Mouse (Mus musculus) CH12.LX (cell line): ENCODE results near the gene Gm49380. TPM values are rescaled to one million over a fixed set of nuclear protein-coding genes. Genes with fewer than 3 reads are reported as not detected.

Experiments used
- DNase-seq: peaks from one replicate; pipeline ENCODE4 v3.0.0-alpha.2; 2013; ENCODE audit errors: extremely low read depth
- H3K27ac ChIP-seq: 2 replicates; pipeline ENCODE4 v1.5.1; 2012; ENCODE audit warnings: low read depth, mild to moderate bottlenecking, control low read depth, moderate library complexity; ENCODE audit not compliant: insufficient read depth
- H3K27me3 ChIP-seq: replicated peaks from 2 replicates; pipeline ENCODE3; 2012; ENCODE audit warnings: inconsistent platforms
- H3K36me3 ChIP-seq, 2 experiments: replicated peaks in 1 of 2; 2 replicates each; pipeline versions ENCODE3 to v1.6.1; 2012; ENCODE audit warnings: inconsistent platforms in 1 of 2, low read length in 1 of 2, mild to moderate bottlenecking in 1 of 2, mixed read lengths in 1 of 2, moderate library complexity in 1 of 2; ENCODE audit not compliant: control insufficient read depth in 1 of 2, insufficient read depth in 1 of 2
- H3K4me1 ChIP-seq, 2 experiments: 2 replicates each; pipeline ENCODE4 v1.6.1; 2012; ENCODE audit warnings: inconsistent platforms in 1 of 2, moderate library complexity in 1 of 2; ENCODE audit not compliant: insufficient read depth in 2 of 2, control insufficient read depth in 1 of 2
- H3K4me2 ChIP-seq: 2 replicates; pipeline ENCODE4 v1.6.1; 2012; ENCODE audit warnings: low read depth, mild to moderate bottlenecking, control low read depth; ENCODE audit not compliant: poor library complexity, insufficient read depth, severe bottlenecking
- H3K4me3 ChIP-seq, 3 experiments: fragments of 150-350 bp in 1 of 3; sonication (generic) in 1 of 3; replicated peaks in 1 of 3; 2 replicates each; pipeline versions ENCODE3 to v1.5.1; 2011 to 2012; ENCODE audit warnings: low read depth in 2 of 3, low read length in 2 of 3, mild to moderate bottlenecking in 2 of 3, moderate library complexity in 2 of 3, control low read depth in 1 of 3, improper control_type of control experiment in 1 of 3, inconsistent platforms in 1 of 3, mixed read lengths in 1 of 3; ENCODE audit not compliant: poor library complexity in 1 of 3
- H3K79me2 ChIP-seq: replicated peaks from 2 replicates; pipeline ENCODE4 v1.6.1; 2012; ENCODE audit warnings: mild to moderate bottlenecking, moderate library complexity; ENCODE audit not compliant: control insufficient read depth, poor library complexity, insufficient read depth, severe bottlenecking; ENCODE audit errors: extremely low read depth
- H3K9ac ChIP-seq: 2 replicates; pipeline ENCODE4 v1.6.1; 2012; ENCODE audit warnings: low read depth, mild to moderate bottlenecking, control low read depth, moderate library complexity; ENCODE audit not compliant: insufficient read depth
- H3K9me3 ChIP-seq: replicated peaks from 2 replicates; pipeline ENCODE3; 2012; ENCODE audit warnings: low read length, inconsistent platforms, mixed read lengths
- CHD2 ChIP-seq: IDR thresholded peaks from 2 replicates; pipeline ENCODE4 v1.6.1; 2011; ENCODE audit warnings: low read length, improper control_type of control experiment
- EP300 ChIP-seq: IDR thresholded peaks from 2 replicates; pipeline ENCODE4 v1.6.1; 2011; ENCODE audit warnings: low read length, improper control_type of control experiment
- ETS1 ChIP-seq: conservative IDR thresholded peaks from 2 replicates; pipeline ENCODE4 v1.6.1; 2012; ENCODE audit warnings: low read depth, mild to moderate bottlenecking, inconsistent platforms, low read length, improper control_type of control experiment, moderate library complexity
- JUND ChIP-seq: conservative IDR thresholded peaks from 2 replicates; pipeline ENCODE4 v1.6.1; 2011; ENCODE audit warnings: low read depth, low read length, improper control_type of control experiment
- MAFK ChIP-seq: IDR thresholded peaks from 2 replicates; pipeline ENCODE4 v1.6.1; 2011; ENCODE audit warnings: low read length, improper control_type of control experiment; ENCODE audit not compliant: insufficient replicate concordance
- MAZ ChIP-seq: IDR thresholded peaks from 2 replicates; pipeline ENCODE4 v1.6.1; 2012; ENCODE audit warnings: low read depth, mild to moderate bottlenecking, inconsistent platforms, low read length, improper control_type of control experiment, moderate library complexity
- MYC ChIP-seq: IDR thresholded peaks from 2 replicates; pipeline ENCODE4 v1.6.1; 2011; ENCODE audit warnings: low read depth, mild to moderate bottlenecking, improper control_type of control experiment, low read length
- NELFE ChIP-seq: IDR thresholded peaks from 2 replicates; pipeline ENCODE4 v1.6.1; 2011; ENCODE audit warnings: low read depth, low read length, improper control_type of control experiment
- NRF1 ChIP-seq: IDR thresholded peaks from 2 replicates; pipeline ENCODE4 v1.6.1; 2014; ENCODE audit warnings: low read depth, mild to moderate bottlenecking, inconsistent platforms, low read length, improper control_type of control experiment, moderate library complexity
- PAX5 ChIP-seq: IDR thresholded peaks from 2 replicates; pipeline ENCODE4 v1.6.1; 2012; ENCODE audit warnings: low read length, inconsistent platforms, mixed read lengths
- RAD21 ChIP-seq: IDR thresholded peaks from 2 replicates; pipeline ENCODE4 v1.6.1; 2011; ENCODE audit warnings: low read depth, mild to moderate bottlenecking, low read length, improper control_type of control experiment, moderate library complexity
- UBTF ChIP-seq: IDR thresholded peaks from 2 replicates; pipeline ENCODE4 v1.6.1; 2012; ENCODE audit warnings: low read depth, mild to moderate bottlenecking, inconsistent platforms, low read length, improper control_type of control experiment, moderate library complexity
- USF1 ChIP-seq: IDR thresholded peaks from 2 replicates; pipeline ENCODE4 v1.6.1; 2014; ENCODE audit warnings: low read depth, mild to moderate bottlenecking, inconsistent platforms, low read length, improper control_type of control experiment
- ZC3H11A ChIP-seq: IDR thresholded peaks from 2 replicates; pipeline ENCODE4 v1.6.1; 2012; ENCODE audit warnings: low read depth, mild to moderate bottlenecking, inconsistent platforms, low read length, improper control_type of control experiment
- ZMIZ1 ChIP-seq: IDR thresholded peaks from 2 replicates; pipeline ENCODE4 v1.6.1; 2012; ENCODE audit warnings: low read depth, mild to moderate bottlenecking, inconsistent platforms, low read length, improper control_type of control experiment
- ZNF384 ChIP-seq: IDR thresholded peaks from 2 replicates; pipeline ENCODE4 v1.6.1; 2012; ENCODE audit warnings: low read depth, low read length, improper control_type of control experiment, inconsistent platforms
- dilution Hi-C: fragments of 300-500 bp; cut with MboI; formaldehyde crosslinking; loops from 2 replicates; pipeline ENCODE4 v1.14.3; 2020; ENCODE audit warnings: low sequenced_read_pairs; ENCODE audit not compliant: extremely low pct_unique_long_range_greater_than_20kb, extremely low pct_ligation_motif_present
- in situ Hi-C: fragments of 300-500 bp; cut with MboI; formaldehyde crosslinking; loops from 3 replicates; pipeline ENCODE4 v1.14.3; 2019; ENCODE audit warnings: low sequenced_read_pairs, low pct_ligation_motif_present, low pct_unique_long_range_greater_than_20kb, mixed read lengths
- polyA plus RNA-seq: library from polyadenylated mRNA; unstranded; fragments of >175 nt; gene quantifications from 2 replicates; pipeline ENCODE4 v1.2.1, GENCODE M21; 2012; ENCODE audit warnings: low read depth; ENCODE audit not compliant: insufficient read length
- total RNA-seq, 2 experiments: library from RNA; depleted of rRNA; stranded (reverse); fragments of 300-350 nt in 1 of 2; fragments of >200 nt in 1 of 2; gene quantifications; 2 replicates each; pipeline ENCODE4 v1.2.3; 2012 to 2014

The Gm49380 gene
- total and polyA plus RNA-seq, 3 experiments = not detected

DNA sequence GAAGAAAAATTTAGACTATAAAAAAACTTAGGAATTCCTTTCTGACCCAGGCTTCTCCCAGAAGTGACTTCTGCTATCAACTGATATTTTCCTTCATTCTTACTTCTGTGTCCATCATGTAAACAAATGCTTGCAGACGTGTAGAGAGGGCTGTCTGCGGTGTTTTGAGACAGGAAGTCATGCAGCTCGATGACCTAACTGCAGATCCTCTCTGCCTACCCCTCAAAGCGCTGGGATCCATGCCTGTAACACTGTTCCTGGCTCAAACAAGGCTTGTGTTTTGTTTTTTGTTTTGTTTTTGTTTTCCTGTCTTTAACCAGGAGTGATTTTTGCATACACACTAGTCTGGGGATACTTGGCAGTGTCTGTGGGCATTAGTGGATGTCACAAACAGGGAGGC lies 24.5 kb upstream of the Gm49380 start:
- peaks cover 3 to 30% of the 10 kb centered on the region in 2 experiments for H3K36me3 ChIP-seq
- dilution Hi-C loops (no loop called here), in situ Hi-C loops (no loop called here)

GRCm38 (mm10) chr9:44135731-44136411 lies 22.6 kb upstream of the Gm49380 start:
- no peak overlapping the region for H3K27ac ChIP-seq
- TF ChIP-seq MYC = no peak
- no peak for TF ChIP-seq USF1
- TF ChIP-seq UBTF = no peak
- no peak for TF ChIP-seq ZMIZ1
- TF ChIP-seq JUND = no peak
- TF ChIP-seq ZC3H11A = no peak
- TF ChIP-seq ETS1 = no peak
- no peak for TF ChIP-seq MAZ
- TF ChIP-seq, all 38 proteins: peak for 0
- DNase-seq = no peak
- in situ Hi-C loops (no loop called here), dilution Hi-C loops (no loop called here)
- H3K9ac ChIP-seq = no peak overlapping the region
- H3K36me3 ChIP-seq = peaks cover 0 to 15% of the 10 kb centered on the region in 2 experiments
- H3K27me3 ChIP-seq = peaks cover 52% of the 10 kb centered on the region
- no peaks in the 10 kb centered on the region for H3K79me2 ChIP-seq
- H3K9me3 ChIP-seq = no peaks in the 10 kb centered on the region
- H3K4me1 ChIP-seq = peaks cover 11 to 19% of the 10 kb centered on the region in 2 experiments
- no peak overlapping the region for H3K4me3 ChIP-seq
- no peak overlapping the region for H3K4me2 ChIP-seq

More for the DNA sequence above, 24.5 kb upstream of the Gm49380 start:
- no peak for DNase-seq
- no peak overlapping the region for H3K27ac ChIP-seq
- no peak overlapping the region for H3K4me2 ChIP-seq
- H3K9me3 ChIP-seq = no peaks in the 10 kb centered on the region
- TF ChIP-seq CHD2 (no peak), PAX5 (no peak), ZNF384 (no peak), NELFE (no peak), ZC3H11A (no peak), MAFK (no peak), NRF1 (no peak), EP300 (no peak), RAD21 (no peak), USF1 (no peak)
- H3K4me3 ChIP-seq = no peak overlapping the region
- no peaks in the 10 kb centered on the region for H3K79me2 ChIP-seq
- no peak overlapping the region for H3K9ac ChIP-seq
- H3K27me3 ChIP-seq = peaks cover 35% of the 10 kb centered on the region
- peaks cover 8 to 11% of the 10 kb centered on the region in 2 experiments; a peak in 3 of 4 replicates for H3K4me1 ChIP-seq
